Mouse (Mus musculus) hindlimb bud, embryonic 11.5 days (tissue): ENCODE measurements around the gene Mrpl37.
"Not testable (repeated sequence)": the region's sequence is repeated elsewhere in the genome, so short reads cannot be mapped to it uniquely, and the experiment has no call there.

Source experiments
- DNase-seq: peaks from one replicate; pipeline ENCODE4 v3.0.0-alpha.2; 2012; ENCODE audit warnings: low read depth, low spot score; ENCODE audit errors: extremely low spot score

The Mrpl37 gene

GRCm38 (mm10) chr4:107066252-107067124, at the start of gene Mrpl37, which contains the start of gene Cyb5rl:
Mrpl37 (minus strand) TSS chr4:107066868.
Cyb5rl (plus strand) TSS chr4:107066988.
- peak; percentile 98 for DNase-seq

GRCm38 (mm10) chr4:107114278-107114677, 47.6 kb upstream of the Mrpl37 start:
- DNase-seq, result no peak

GRCm38 (mm10) chr4:107109181-107109580, 42.5 kb upstream of the Mrpl37 start:
- DNase-seq, result not testable (repeated sequence)

- no peak for DNase-seq
Observed at GRCm38 (mm10) chr4:107108291-107108731, 41.6 kb upstream of the Mrpl37 start.

- no peak for DNase-seq
Observed at GRCm38 (mm10) chr4:107106777-107107176, 40.1 kb upstream of the Mrpl37 start.

GRCm38 (mm10) chr4:107102220-107102619, 35.6 kb upstream of the Mrpl37 start:
- no peak for DNase-seq

- no peak for DNase-seq
Observed at GRCm38 (mm10) chr4:107098791-107099525, 32.3 kb upstream of the Mrpl37 start.

- no peak for DNase-seq
Observed at GRCm38 (mm10) chr4:107098375-107098774, 31.7 kb upstream of the Mrpl37 start.

GRCm38 (mm10) chr4:107097871-107098270, 31.2 kb upstream of the Mrpl37 start:
- no peak for DNase-seq

GRCm38 (mm10) chr4:107096841-107097373, 30.2 kb upstream of the Mrpl37 start, which contains the start of gene Cdcp2:
Cdcp2 (plus strand) TSS chr4:107096891.
- no peak for DNase-seq

- DNase-seq, result no peak
Observed at GRCm38 (mm10) chr4:107096043-107096442, 29.4 kb upstream of the Mrpl37 start.

- DNase-seq, result no peak
Observed at GRCm38 (mm10) chr4:107094484-107095187, 28.0 kb upstream of the Mrpl37 start.

- no peak for DNase-seq
Observed at GRCm38 (mm10) chr4:107091696-107092095, 25.0 kb upstream of the Mrpl37 start.

- no peak for DNase-seq
Observed at GRCm38 (mm10) chr4:107084858-107085257, 18.2 kb upstream of the Mrpl37 start.

- DNase-seq, result no peak
Observed at GRCm38 (mm10) chr4:107084343-107084742, 17.7 kb upstream of the Mrpl37 start.

- DNase-seq, result no peak
Observed at GRCm38 (mm10) chr4:107083126-107083525, 16.5 kb upstream of the Mrpl37 start.

- no peak for DNase-seq
Observed at GRCm38 (mm10) chr4:107082185-107082584, 15.5 kb upstream of the Mrpl37 start.

- no peak for DNase-seq
Observed at GRCm38 (mm10) chr4:107079716-107080115, 13.0 kb upstream of the Mrpl37 start.

- DNase-seq, result no peak
Observed at GRCm38 (mm10) chr4:107078894-107079293, 12.2 kb upstream of the Mrpl37 start.

- no peak for DNase-seq
Observed at GRCm38 (mm10) chr4:107075456-107075855, 8.8 kb upstream of the Mrpl37 start.

GRCm38 (mm10) chr4:107072343-107072742, 5.7 kb upstream of the Mrpl37 start:
- DNase-seq, result no peak
